Mouse (Mus musculus) hindbrain, embryonic 15.5 days (tissue): ENCODE results near the gene Zdhhc21. TPM values are rescaled to one million over a fixed set of nuclear protein-coding genes. Genes with fewer than 3 reads are reported as not detected.

Experiments used
- ATAC-seq: fragments of 200-750 bp; cut with Nextera tagmentation; 2 replicates; pipeline ENCODE4 v1.8.0; 2017; ENCODE audit warnings: low read depth, moderate number of reproducible peaks, moderate TSS enrichment; ENCODE audit not compliant: low FRiP score
- H3K27ac ChIP-seq: fragments of 300-500 bp; sonication (generic); replicated peaks from 2 replicates; pipeline ENCODE4 v1.5.1; 2015; ENCODE audit warnings: mild to moderate bottlenecking, inconsistent platforms
- H3K27me3 ChIP-seq: fragments of 300-500 bp; sonication (generic); 2 replicates; pipeline ENCODE4 v1.6.1; 2015; ENCODE audit warnings: control low read depth, inconsistent platforms
- H3K36me3 ChIP-seq: fragments of 300-500 bp; sonication (generic); 2 replicates; pipeline ENCODE4 v1.6.1; 2015; ENCODE audit warnings: control low read depth, inconsistent platforms
- H3K4me1 ChIP-seq: fragments of 300-500 bp; sonication (generic); replicated peaks from 2 replicates; pipeline ENCODE4 v1.6.1; 2015; ENCODE audit warnings: control low read depth, inconsistent platforms
- H3K4me2 ChIP-seq: fragments of 300-500 bp; sonication (generic); 2 replicates; pipeline ENCODE4 v1.6.1; 2015; ENCODE audit warnings: moderate library complexity, mild to moderate bottlenecking, inconsistent platforms
- H3K4me3 ChIP-seq: fragments of 300-500 bp; sonication (generic); 2 replicates; pipeline ENCODE4 v1.5.1; 2015; ENCODE audit warnings: mild to moderate bottlenecking, inconsistent platforms
- H3K9ac ChIP-seq: fragments of 300-500 bp; sonication (generic); 2 replicates; pipeline ENCODE4 v1.6.1; 2015; ENCODE audit warnings: inconsistent platforms
- H3K9me3 ChIP-seq: fragments of 300-500 bp; sonication (generic); 2 replicates; pipeline ENCODE4 v1.6.1; 2016; ENCODE audit warnings: control low read depth, inconsistent platforms
- WGBS: fragments of 180-500 bp; shearing (Covaris S2); methylation state at CpG from one replicate; pipeline ENCODE4 v1.1.7; 2015; 5-methylcytosine and 5-hydroxymethylcytosine counted together
- polyA plus RNA-seq: library from polyadenylated mRNA; unstranded; fragments of >200 nt; fragmentation: Nextera tagmentation; extraction: Ambion mirVana; gene quantifications from 2 replicates; pipeline ENCODE4 v1.2.1, GENCODE M21; 2015

The Zdhhc21 gene
- polyA plus RNA-seq, 1 experiment from 2014 or later = 17.0 TPM

- no peak overlapping the region for H3K27ac ChIP-seq
- no peak overlapping the region for H3K9ac ChIP-seq
- H3K36me3 ChIP-seq = no peaks in the 10 kb centered on the region
- no peak overlapping the region for H3K4me2 ChIP-seq
- H3K27me3 ChIP-seq = no peaks in the 10 kb centered on the region
- no peak for ATAC-seq
- peaks cover 22% of the 10 kb centered on the region for H3K4me1 ChIP-seq
- WGBS = 97% methylated on average over 2 of the region's 2 CpGs
- no peaks in the 10 kb centered on the region for H3K9me3 ChIP-seq
- H3K4me3 ChIP-seq = no peak overlapping the region
Observed at GRCm38 (mm10) chr4:82861451-82861850, 1.7 kb upstream of the Zdhhc21 start.

DNA sequence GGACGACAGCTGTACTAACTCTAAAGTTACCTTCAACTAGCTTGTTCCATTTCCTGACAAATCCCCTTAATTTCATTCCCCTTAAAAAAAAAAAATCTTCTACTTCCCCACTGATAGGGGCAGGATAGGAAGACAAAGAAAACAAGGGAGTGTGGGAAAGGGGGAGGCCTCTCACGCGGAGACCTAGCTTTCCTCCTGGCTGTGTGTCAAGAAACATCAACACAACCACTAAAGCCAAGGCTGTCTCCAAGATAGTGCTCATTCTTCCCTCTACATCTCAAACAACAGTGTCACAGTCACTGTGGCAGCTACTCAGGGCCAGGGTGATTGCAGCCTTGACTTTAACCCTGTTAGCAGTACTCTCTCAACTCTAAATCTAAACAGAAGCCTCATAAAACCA is 808 bp upstream of the Zdhhc21 start:
- H3K9me3 ChIP-seq = no peaks in the 10 kb centered on the region
- no peaks in the 10 kb centered on the region for H3K27me3 ChIP-seq
- H3K4me3 ChIP-seq = no peak overlapping the region
- 35% methylated on average over 3 of the region's 3 CpGs for WGBS
- no peak for ATAC-seq
- H3K4me2 ChIP-seq = no peak overlapping the region
- no peaks in the 10 kb centered on the region for H3K36me3 ChIP-seq
- H3K4me1 ChIP-seq = peaks cover 22% of the 10 kb centered on the region
- no peak overlapping the region; the same call in 1 of the 2 replicates for H3K27ac ChIP-seq
- no peak overlapping the region for H3K9ac ChIP-seq

DNA sequence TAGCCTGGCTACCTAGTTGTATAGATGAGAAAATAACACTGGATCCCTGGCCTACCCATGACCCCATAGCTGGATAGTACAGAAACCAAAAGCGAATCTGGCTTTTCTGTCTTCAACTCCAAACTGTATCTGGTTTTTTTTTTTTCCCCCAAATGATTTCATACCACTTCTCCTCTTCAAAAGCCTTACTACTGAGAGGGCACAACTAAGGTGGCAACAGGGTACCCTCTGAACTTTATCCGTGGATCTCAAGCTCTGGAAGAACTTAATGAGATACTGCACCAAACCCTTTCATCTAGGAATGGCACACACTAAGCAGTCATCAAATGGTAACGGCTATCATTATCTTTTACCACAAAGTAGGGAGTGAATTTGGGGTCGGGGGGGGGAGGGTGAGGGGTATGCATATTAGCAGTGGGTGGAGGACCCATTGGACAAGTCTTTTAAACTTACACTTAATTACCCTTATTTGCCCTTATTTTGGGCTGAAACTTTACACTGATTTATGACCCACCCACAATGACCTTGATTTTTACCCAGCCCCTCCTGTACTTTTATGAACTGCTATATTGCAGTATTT is 1.2 kb downstream of the Zdhhc21 start:
- no peaks in the 10 kb centered on the region for H3K27me3 ChIP-seq
- peak overlapping the region; percentile 84 for H3K9ac ChIP-seq
- peak overlapping the region; percentile 72 for H3K4me2 ChIP-seq
- peak overlapping the region; percentile 69 for H3K4me3 ChIP-seq
- WGBS = 33% methylated on average over 4 of the region's 4 CpGs
- H3K27ac ChIP-seq = peak overlapping the region; percentile 92; the same call in 1 of the 2 replicates
- peaks cover 22% of the 10 kb centered on the region for H3K4me1 ChIP-seq
- H3K36me3 ChIP-seq = no peaks in the 10 kb centered on the region
- H3K9me3 ChIP-seq = no peaks in the 10 kb centered on the region
- ATAC-seq = no peak

- Histone ChIP-seq H3K9me3 (no peaks in the 10 kb centered on the region), H3K9ac (no peak overlapping the region), H3K4me2 (0 out of 2 replicates have a peak overlapping the region, but pooled peaks have one; percentile 4), H3K27me3 (no peaks in the 10 kb centered on the region), H3K27ac (no peak overlapping the region), H3K36me3 (no peaks in the 10 kb centered on the region), H3K4me1 (peaks cover 22% of the 10 kb centered on the region), H3K4me3 (no peak overlapping the region)
- 87% methylated on average over 3 of the region's 3 CpGs for WGBS
- no peak for ATAC-seq
Observed at GRCm38 (mm10) chr4:82856986-82857385, 2.8 kb downstream of the Zdhhc21 start.

DNA sequence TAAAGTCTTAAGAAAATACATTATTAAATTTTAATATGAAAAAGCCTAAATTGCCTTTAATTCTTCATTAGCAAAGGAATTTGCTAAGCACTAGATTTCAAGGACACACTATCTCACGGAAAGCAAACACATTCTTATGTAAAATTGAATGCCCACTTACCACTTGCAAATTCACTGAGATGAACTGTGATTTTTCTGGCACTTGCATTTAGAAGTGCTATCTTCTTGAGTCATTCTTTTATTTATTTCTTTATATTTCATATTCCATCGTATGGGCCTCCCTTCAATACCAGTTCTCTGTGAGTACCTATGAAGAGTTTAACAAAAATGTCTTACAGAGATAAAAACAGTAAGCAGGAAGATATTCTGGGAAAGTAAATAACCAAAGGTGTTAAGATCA is 5.9 kb downstream of the Zdhhc21 start:
- Histone ChIP-seq H3K27me3 (no peaks in the 10 kb centered on the region), H3K27ac (no peak overlapping the region), H3K4me2 (no peak overlapping the region), H3K4me3 (no peak overlapping the region), H3K4me1 (peaks cover 14% of the 10 kb centered on the region), H3K36me3 (no peaks in the 10 kb centered on the region), H3K9ac (no peak overlapping the region), H3K9me3 (no peaks in the 10 kb centered on the region)
- ATAC-seq = no peak
- WGBS = 89% methylated on average over 2 of the region's 2 CpGs

- H3K36me3 ChIP-seq = peaks cover 6% of the 10 kb centered on the region
- H3K4me2 ChIP-seq = no peak overlapping the region
- 65% methylated on average over 5 of the region's 5 CpGs for WGBS
- H3K4me3 ChIP-seq = no peak overlapping the region
- no peaks in the 10 kb centered on the region for H3K27me3 ChIP-seq
- no peak overlapping the region for H3K9ac ChIP-seq
- H3K27ac ChIP-seq = no peak overlapping the region
- ATAC-seq = no peak
- no peaks in the 10 kb centered on the region for H3K9me3 ChIP-seq
- no peaks in the 10 kb centered on the region for H3K4me1 ChIP-seq
Observed at GRCm38 (mm10) chr4:82848552-82849234, 11.1 kb downstream of the Zdhhc21 start.

DNA sequence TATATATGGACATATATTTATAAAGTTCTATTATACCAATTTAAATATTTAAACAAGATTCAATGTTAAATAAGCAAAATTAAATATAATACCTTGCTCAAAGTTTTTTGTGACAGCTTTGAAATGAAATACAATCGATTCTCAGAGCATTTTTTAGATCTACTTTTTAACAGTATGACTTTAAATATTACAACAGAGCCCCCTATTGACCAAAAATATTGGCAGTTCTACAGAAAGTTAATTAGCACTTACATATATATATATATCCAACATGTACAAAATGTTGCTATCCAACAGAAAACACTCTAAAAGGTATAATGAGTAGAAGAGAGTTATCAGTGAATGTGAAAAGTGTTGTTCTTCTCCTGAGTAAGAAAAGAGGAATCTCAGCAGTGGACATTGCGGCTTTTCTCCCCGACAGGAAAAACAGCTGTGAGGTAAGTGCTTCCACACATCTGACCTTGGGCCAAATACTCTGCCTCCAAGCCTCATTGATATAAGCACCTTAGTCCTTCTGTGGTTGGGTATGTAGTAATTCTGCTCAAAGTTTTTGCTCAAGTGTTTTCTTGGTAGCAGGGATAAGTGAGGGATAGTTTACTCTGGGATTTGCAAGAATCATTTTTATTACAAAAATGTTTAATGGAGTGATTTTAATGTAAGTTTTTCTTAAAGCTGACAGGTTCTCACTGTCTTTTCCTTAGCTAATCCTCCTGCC is 22.1 kb downstream of the Zdhhc21 start:
- 71% methylated on average over 3 of the region's 3 CpGs for WGBS
- H3K36me3 ChIP-seq = peaks cover 26% of the 10 kb centered on the region; the same call in 1 of the 2 replicates
- H3K9me3 ChIP-seq = no peaks in the 10 kb centered on the region
- H3K4me1 ChIP-seq = no peaks in the 10 kb centered on the region
- H3K27ac ChIP-seq = no peak overlapping the region
- H3K4me2 ChIP-seq = no peak overlapping the region
- no peaks in the 10 kb centered on the region for H3K27me3 ChIP-seq
- no peak overlapping the region for H3K4me3 ChIP-seq
- no peak for ATAC-seq
- H3K9ac ChIP-seq = no peak overlapping the region

DNA sequence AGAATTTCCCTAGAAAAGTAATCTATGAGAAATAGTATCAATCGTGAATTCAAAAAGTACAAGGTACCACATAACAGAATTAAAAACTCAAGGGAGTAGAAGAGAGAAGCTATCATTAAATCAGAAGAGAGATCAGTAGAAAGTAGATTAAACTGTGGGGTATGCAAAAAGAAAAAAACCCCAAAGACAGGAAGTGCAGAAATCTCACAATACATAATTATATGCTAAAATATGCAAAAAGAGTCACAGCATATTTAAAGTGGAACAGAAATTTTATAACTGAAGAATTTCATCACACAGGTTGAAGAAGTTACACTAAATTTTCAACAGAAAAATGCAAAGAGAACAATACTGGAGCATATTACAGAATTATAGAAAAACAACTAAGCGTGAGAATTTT is 28.6 kb downstream of the Zdhhc21 start:
- WGBS = 95% methylated on average over 2 of the region's 2 CpGs
- H3K4me2 ChIP-seq = no peak overlapping the region
- no peak overlapping the region for H3K27ac ChIP-seq
- no peak for ATAC-seq
- H3K36me3 ChIP-seq = peaks cover 10% of the 10 kb centered on the region; the same call in 1 of the 2 replicates
- H3K9ac ChIP-seq = no peak overlapping the region
- no peaks in the 10 kb centered on the region for H3K9me3 ChIP-seq
- no peaks in the 10 kb centered on the region for H3K4me1 ChIP-seq
- H3K4me3 ChIP-seq = no peak overlapping the region
- no peaks in the 10 kb centered on the region for H3K27me3 ChIP-seq

DNA sequence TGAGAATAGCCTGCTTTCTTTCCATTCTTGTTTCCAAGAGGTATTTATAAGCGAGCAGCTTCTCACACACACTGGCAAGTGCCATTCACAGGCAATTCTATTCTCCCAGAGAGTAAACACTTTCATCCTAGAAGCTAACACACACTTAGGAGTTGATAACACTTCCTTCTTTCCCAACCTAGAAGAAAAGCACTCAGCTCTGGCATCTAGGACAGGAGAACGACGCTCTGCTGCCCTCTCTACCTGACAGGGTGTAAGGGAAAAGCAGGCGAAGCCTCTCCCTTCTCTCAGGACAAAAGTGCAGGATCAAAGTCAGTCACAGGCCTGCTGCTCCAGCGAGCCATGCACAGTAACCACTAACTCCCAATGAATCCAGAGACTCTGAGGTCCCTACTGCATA is 30.3 kb downstream of the Zdhhc21 start:
- Histone ChIP-seq H3K4me1 (no peaks in the 10 kb centered on the region), H3K9me3 (no peaks in the 10 kb centered on the region), H3K9ac (no peak overlapping the region), H3K36me3 (peaks cover 7% of the 10 kb centered on the region; the same call in 1 of the 2 replicates), H3K4me2 (no peak overlapping the region), H3K4me3 (no peak overlapping the region), H3K27ac (no peak overlapping the region), H3K27me3 (no peaks in the 10 kb centered on the region)
- WGBS = 60% methylated on average over 5 of the region's 5 CpGs
- no peak for ATAC-seq

GRCm38 (mm10) chr4:82827001-82827400 is 32.8 kb downstream of the Zdhhc21 start:
- Histone ChIP-seq H3K4me2 (no peak overlapping the region), H3K9me3 (no peaks in the 10 kb centered on the region), H3K4me1 (no peaks in the 10 kb centered on the region), H3K9ac (no peak overlapping the region), H3K27me3 (no peaks in the 10 kb centered on the region), H3K36me3 (0 out of 2 replicates have a peak, but pooled peaks cover 5% of the 10 kb centered on the region), H3K4me3 (no peak overlapping the region), H3K27ac (no peak overlapping the region)
- WGBS = 54% methylated on average over 2 of the region's 2 CpGs
- ATAC-seq = no peak

GRCm38 (mm10) chr4:82817833-82818232 is 41.9 kb downstream of the Zdhhc21 start:
- Histone ChIP-seq H3K27me3 (no peaks in the 10 kb centered on the region), H3K4me1 (no peaks in the 10 kb centered on the region), H3K4me2 (no peak overlapping the region), H3K27ac (no peak overlapping the region), H3K36me3 (0 out of 2 replicates have a peak, but pooled peaks cover 5% of the 10 kb centered on the region), H3K9me3 (no peaks in the 10 kb centered on the region), H3K9ac (no peak overlapping the region), H3K4me3 (no peak overlapping the region)
- ATAC-seq = no peak
- WGBS = 88% methylated on average over 5 of the region's 5 CpGs

DNA sequence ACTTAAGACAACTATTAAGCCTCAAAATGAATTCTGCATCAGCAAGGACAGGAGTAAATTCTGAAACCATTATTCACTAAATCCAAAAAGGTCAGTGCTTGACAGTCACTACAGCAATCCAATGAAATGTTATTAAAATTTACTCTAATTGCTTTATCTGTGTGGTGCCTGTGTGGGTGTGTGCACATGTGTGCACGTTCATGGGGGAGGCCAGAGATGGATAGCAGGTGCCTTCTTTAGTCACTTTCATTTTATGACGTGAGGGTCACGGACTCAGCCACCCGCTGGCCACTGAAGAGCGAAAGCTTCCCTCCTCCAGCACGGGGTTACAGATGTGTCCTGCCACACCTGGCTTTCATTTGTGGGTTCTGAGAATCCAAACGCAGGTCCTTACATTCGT is 43.4 kb downstream of the Zdhhc21 start:
- no peaks in the 10 kb centered on the region for H3K9me3 ChIP-seq
- no peak overlapping the region for H3K27ac ChIP-seq
- H3K36me3 ChIP-seq = 0 out of 2 replicates have a peak, but pooled peaks cover 5% of the 10 kb centered on the region
- no peak overlapping the region for H3K4me2 ChIP-seq
- H3K4me1 ChIP-seq = no peaks in the 10 kb centered on the region
- H3K9ac ChIP-seq = no peak overlapping the region
- no peak for ATAC-seq
- H3K27me3 ChIP-seq = no peaks in the 10 kb centered on the region
- WGBS = 80% methylated on average over 8 of the region's 8 CpGs
- no peak overlapping the region for H3K4me3 ChIP-seq
